Mouse (Mus musculus) midbrain, embryonic 14.5 days (tissue): ENCODE data around the gene Maml1. TPM values are rescaled to one million over a fixed set of nuclear protein-coding genes. Genes with fewer than 3 reads are reported as not detected.

ENCODE experiments used
- ATAC-seq: fragments of 200-750 bp; cut with Nextera tagmentation; 2 replicates; pipeline ENCODE4 v1.8.0; 2017; ENCODE audit warnings: moderate number of reproducible peaks, moderate library complexity; ENCODE audit not compliant: low FRiP score, low TSS enrichment
- DNase-seq: peaks from one replicate; pipeline ENCODE4 v3.0.0-alpha.2; 2015
- H3K27ac ChIP-seq: fragments of 300-500 bp; sonication (generic); replicated peaks from 2 replicates; pipeline ENCODE4 v1.5.1; 2014; ENCODE audit warnings: mild to moderate bottlenecking, low read depth, low read length, moderate library complexity
- H3K27me3 ChIP-seq: fragments of 300-500 bp; sonication (generic); 2 replicates; pipeline ENCODE4 v1.6.1; 2014; ENCODE audit warnings: low read length, control low read depth, mixed read lengths; ENCODE audit not compliant: control insufficient read depth, insufficient read depth
- H3K36me3 ChIP-seq: fragments of 300-500 bp; sonication (generic); 2 replicates; pipeline ENCODE4 v1.6.1; 2014; ENCODE audit warnings: low read length, control low read depth; ENCODE audit not compliant: control insufficient read depth, insufficient read depth
- H3K4me1 ChIP-seq: fragments of 300-500 bp; sonication (generic); 2 replicates; pipeline ENCODE4 v1.6.1; 2014; ENCODE audit warnings: mild to moderate bottlenecking, antibody characterized with exemption, low read length, control low read depth; ENCODE audit not compliant: control insufficient read depth, insufficient read depth
- H3K4me2 ChIP-seq: fragments of 300-500 bp; sonication (generic); 2 replicates; pipeline ENCODE4 v1.6.1; 2014; ENCODE audit warnings: mild to moderate bottlenecking, low read length, moderate library complexity
- H3K4me3 ChIP-seq: fragments of 300-500 bp; sonication (generic); replicated peaks from 2 replicates; pipeline ENCODE4 v1.5.1; 2014; ENCODE audit warnings: low read depth, low read length
- H3K9ac ChIP-seq: fragments of 300-500 bp; sonication (generic); replicated peaks from 2 replicates; pipeline ENCODE4 v1.6.1; 2014; ENCODE audit warnings: mild to moderate bottlenecking, low read length, moderate library complexity
- H3K9me3 ChIP-seq: fragments of 300-500 bp; sonication (generic); 2 replicates; pipeline ENCODE4 v1.6.1; 2016; ENCODE audit warnings: low read length, control low read depth, mixed read lengths; ENCODE audit not compliant: control insufficient read depth
- WGBS: fragments of 180-500 bp; shearing (Covaris S2); extraction: QIAGEN DNeasy Blood & Tissue Kit; methylation state at CpG from one replicate; pipeline ENCODE4 v1.1.7; 2014; 5-methylcytosine and 5-hydroxymethylcytosine counted together
- polyA plus RNA-seq: library from polyadenylated mRNA; unstranded; fragments of >200 nt; fragmentation: Nextera tagmentation; extraction: Ambion mirVana; gene quantifications from 2 replicates; pipeline ENCODE4 v1.2.1, GENCODE M21; 2014

The Maml1 gene
- polyA plus RNA-seq, 1 experiment from 2014 or later, result 5.6 TPM

DNA sequence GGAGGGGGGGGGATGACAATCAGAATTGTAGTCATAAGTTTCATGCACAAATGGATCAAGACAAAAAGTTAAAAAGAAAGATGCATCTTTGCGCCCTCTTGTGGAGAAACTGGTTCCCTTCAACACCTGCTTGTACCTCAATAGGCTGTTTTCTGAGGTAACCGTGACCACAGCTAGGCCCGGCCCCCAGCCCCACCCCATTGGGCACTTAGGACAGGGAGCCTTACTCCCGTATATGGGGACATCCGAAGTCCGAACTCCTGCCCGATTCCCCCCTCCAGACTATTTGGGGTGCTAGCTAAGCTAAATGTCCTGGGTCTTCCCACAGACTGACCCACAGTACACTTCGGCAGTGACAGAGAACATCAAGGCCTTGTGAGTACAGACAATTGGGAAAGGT lies 60.7 kb downstream of the Maml1 start:
- no peaks in the 10 kb centered on the region for H3K9me3 ChIP-seq
- DNase-seq (peak; percentile 88), ATAC-seq (no peak)
- no peak overlapping the region for H3K9ac ChIP-seq
- no peak overlapping the region for H3K4me3 ChIP-seq
- 18% methylated on average over 8 of the region's 8 CpGs for WGBS
- 0 out of 2 replicates have a peak, but pooled peaks cover 10% of the 10 kb centered on the region for H3K27me3 ChIP-seq
- H3K4me2 ChIP-seq, result no peak overlapping the region
- H3K27ac ChIP-seq, result no peak overlapping the region
- peaks cover 50% of the 10 kb centered on the region for H3K36me3 ChIP-seq
- peaks cover 28% of the 10 kb centered on the region for H3K4me1 ChIP-seq

DNA sequence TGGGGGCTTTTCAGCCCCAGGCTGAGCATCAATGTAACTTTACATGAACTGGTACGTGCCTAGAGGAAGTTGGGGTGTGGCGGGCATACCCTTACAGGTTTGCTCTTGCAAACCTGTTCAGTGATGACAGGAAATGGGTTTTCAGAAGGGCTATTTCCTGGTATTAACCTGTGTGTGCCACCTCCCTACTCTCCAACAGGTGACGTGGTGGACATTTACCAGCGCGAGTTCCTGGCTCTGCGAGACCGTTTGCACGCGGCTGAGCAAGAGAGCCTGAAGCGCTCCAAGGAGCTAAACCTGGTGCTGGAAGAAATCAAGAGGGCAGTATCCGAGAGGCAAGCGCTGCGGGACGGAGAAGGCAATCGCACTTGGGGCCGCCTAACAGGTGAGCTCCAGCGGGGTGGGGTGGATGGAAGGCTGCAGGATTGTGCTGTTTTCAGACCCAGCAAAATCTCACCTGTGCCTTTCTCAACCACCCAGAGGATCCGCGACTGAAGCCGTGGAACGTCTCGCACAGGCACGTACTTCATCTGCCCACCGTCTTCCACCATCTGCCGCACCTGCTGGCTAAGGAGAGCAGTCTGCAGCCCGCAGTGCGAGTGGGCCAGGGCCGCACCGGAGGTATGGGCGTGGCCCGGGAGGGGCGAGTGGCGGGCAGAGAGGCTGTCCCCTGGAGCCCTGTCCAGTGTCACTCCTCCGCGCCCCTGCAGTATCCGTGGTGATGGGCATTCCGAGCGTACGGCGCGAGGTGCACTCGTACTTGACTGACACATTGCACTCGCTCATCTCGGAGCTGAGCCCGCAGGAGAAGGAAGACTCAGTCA lies 61.4 kb downstream of the Maml1 start:
- peak overlapping the region; percentile 37; the same call in 1 of the 2 replicates for H3K4me2 ChIP-seq
- no peak overlapping the region for H3K27ac ChIP-seq
- peaks cover 27% of the 10 kb centered on the region for H3K4me1 ChIP-seq
- ATAC-seq (0 out of 2 replicates have a peak, but pooled peaks have one; percentile 29), DNase-seq (no peak)
- 24% methylated on average over 45 of the region's 45 CpGs for WGBS
- 0 out of 2 replicates have a peak, but pooled peaks cover 10% of the 10 kb centered on the region for H3K27me3 ChIP-seq
- no peaks in the 10 kb centered on the region for H3K9me3 ChIP-seq
- H3K9ac ChIP-seq, result no peak overlapping the region
- peak overlapping the region; percentile 10; the same call in 1 of the 2 replicates for H3K4me3 ChIP-seq
- H3K36me3 ChIP-seq, result peaks cover 50% of the 10 kb centered on the region

DNA sequence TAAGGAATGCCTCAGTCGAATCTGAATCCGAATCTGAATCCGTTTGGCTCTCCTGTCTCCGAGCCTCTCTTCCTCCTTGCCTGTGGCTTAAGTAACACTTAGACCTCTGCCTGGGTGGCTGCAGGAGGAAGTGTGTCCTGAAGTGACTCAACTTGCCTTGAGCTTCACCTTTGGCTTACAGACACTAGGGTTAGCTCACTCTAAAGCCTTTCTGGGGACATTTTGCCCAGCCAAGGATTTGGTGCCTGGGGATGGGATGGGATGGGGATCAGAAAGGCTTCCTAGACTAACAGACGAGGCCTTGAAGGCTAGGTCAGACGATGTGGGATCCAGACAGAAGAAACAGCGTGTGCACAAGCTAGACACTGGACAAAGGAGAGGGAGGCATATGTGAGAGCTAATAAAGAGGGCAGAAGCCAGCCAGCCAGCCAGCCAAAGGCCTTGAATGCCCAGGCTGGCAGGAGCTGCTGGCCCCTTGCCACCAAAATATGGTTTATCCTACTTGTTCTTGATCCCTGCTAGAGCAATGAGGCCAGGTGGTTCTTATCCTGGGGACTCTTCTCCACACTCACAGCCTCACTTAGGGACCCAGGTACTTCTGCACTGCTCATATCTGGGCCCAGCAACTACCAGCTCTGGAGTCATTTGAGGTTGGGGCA lies 62.7 kb downstream of the Maml1 start:
- ATAC-seq (no peak), DNase-seq (no peak)
- peaks cover 38% of the 10 kb centered on the region for H3K36me3 ChIP-seq
- H3K4me2 ChIP-seq, result no peak overlapping the region
- no peak overlapping the region for H3K4me3 ChIP-seq
- peaks cover 26% of the 10 kb centered on the region for H3K4me1 ChIP-seq
- H3K9ac ChIP-seq, result no peak overlapping the region; the same call in 1 of the 2 replicates
- no peak overlapping the region for H3K27ac ChIP-seq
- no peaks in the 10 kb centered on the region for H3K9me3 ChIP-seq
- 43% methylated on average over 7 of the region's 7 CpGs for WGBS
- 0 out of 2 replicates have a peak, but pooled peaks cover 10% of the 10 kb centered on the region for H3K27me3 ChIP-seq

DNA sequence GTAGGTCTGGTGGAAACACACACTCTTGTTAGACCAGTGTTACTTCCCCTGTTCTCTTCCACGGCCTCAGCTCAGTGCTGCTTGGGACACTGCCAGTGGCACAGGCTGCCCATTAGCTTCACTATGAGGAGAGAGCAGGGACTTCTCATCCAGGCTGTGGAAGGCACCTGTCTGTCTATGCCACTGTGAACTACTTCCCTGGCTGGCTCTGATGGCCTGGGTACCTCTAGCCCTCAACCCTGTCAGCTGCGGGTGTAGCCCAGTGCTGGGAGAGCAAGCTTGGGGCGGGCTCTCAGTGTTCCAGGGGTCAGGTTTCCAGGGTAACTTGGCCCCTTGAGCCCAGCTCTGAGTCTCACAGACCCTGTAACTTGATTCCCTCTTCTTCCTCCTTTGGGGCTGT lies 63.3 kb downstream of the Maml1 start:
- ATAC-seq (no peak), DNase-seq (no peak)
- H3K9me3 ChIP-seq, result no peaks in the 10 kb centered on the region
- H3K27me3 ChIP-seq, result 0 out of 2 replicates have a peak, but pooled peaks cover 10% of the 10 kb centered on the region
- 28% methylated on average over 3 of the region's 3 CpGs for WGBS
- no peak overlapping the region for H3K4me3 ChIP-seq
- peaks cover 32% of the 10 kb centered on the region for H3K36me3 ChIP-seq
- no peak overlapping the region for H3K27ac ChIP-seq
- H3K4me1 ChIP-seq, result peaks cover 30% of the 10 kb centered on the region
- H3K9ac ChIP-seq, result no peak overlapping the region; the same call in 1 of the 2 replicates
- no peak overlapping the region for H3K4me2 ChIP-seq

DNA sequence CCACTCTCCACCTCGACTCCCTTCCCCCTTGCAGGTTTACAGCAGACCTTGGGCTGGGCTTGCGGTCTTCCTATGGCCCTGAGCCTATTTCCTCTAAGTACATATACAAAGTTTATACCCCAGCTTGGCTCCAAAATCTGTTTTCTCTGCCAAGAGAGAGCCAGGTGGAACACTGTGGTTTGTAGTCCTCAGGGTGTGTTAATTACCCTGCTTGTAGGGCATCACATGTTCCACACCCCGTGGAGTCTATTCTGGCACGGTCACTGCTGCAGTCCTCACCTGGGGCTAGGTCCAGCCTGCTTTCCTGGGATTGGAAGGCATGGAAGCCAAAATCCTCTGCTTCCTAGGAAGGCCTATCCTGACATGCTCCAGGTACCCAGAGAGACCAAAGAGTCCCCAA lies 64.4 kb downstream of the Maml1 start:
- no peak overlapping the region for H3K27ac ChIP-seq
- peaks cover 40% of the 10 kb centered on the region for H3K4me1 ChIP-seq
- WGBS, result 90% methylated on average over 4 of the region's 4 CpGs
- H3K9ac ChIP-seq, result no peak overlapping the region
- no peaks in the 10 kb centered on the region for H3K9me3 ChIP-seq
- no peak overlapping the region for H3K4me3 ChIP-seq
- DNase-seq (no peak), ATAC-seq (no peak)
- H3K27me3 ChIP-seq, result 0 out of 2 replicates have a peak, but pooled peaks cover 10% of the 10 kb centered on the region
- H3K4me2 ChIP-seq, result no peak overlapping the region
- peaks cover 21% of the 10 kb centered on the region for H3K36me3 ChIP-seq

DNA sequence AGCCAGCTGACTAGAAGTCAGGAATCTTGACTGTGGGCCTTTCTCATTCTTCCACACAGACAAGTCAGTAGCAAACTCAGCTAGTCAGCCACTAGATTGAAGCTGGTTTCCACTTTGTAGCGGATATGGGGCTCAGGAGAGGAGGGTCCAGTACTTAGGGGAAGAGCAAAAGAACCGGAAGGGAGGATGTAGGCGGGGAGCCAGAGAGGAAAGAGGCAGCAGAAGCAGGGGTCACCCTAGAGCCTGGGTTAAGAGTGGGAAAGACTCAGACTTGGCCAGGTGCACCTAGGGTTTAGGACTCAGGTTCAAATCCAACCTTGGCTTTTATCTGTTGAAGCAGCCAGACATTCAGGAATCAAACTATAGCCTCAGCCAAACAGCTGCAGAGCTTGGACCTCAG lies 64.9 kb downstream of the Maml1 start:
- no peak for DNase-seq
- peak overlapping the region; percentile 92 for H3K4me2 ChIP-seq
- peak overlapping the region; percentile 73; the same call in 1 of the 2 replicates for H3K4me3 ChIP-seq
- H3K4me1 ChIP-seq, result peaks cover 44% of the 10 kb centered on the region
- peak overlapping the region; percentile 100; the same call in 1 of the 2 replicates for H3K9ac ChIP-seq
- WGBS, result 86% methylated on average over 3 of the region's 3 CpGs
- H3K9me3 ChIP-seq, result no peaks in the 10 kb centered on the region
- ATAC-seq, result no peak
- 0 out of 2 replicates have a peak, but pooled peaks cover 10% of the 10 kb centered on the region for H3K27me3 ChIP-seq
- peaks cover 16% of the 10 kb centered on the region for H3K36me3 ChIP-seq
- no peak overlapping the region for H3K27ac ChIP-seq

DNA sequence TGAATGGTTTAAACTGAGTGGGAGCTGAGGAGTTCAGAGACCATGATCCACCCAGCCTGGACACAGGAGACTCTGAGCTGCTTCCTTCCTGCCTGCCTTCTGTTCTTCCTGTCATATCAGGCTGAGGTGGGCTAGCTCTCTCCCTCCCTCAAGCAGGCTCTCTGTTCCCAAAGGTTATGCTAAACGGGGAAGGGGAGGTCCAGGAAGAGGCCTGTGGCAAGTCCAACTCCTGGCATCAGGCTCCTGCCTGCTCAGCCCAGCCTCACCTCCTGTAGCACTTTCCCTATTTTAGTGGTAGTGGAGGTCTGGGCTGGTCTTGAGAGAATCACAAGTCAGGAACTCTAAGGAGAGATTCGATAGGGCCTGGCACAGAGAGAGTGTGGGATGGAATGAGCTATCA lies 65.7 kb downstream of the Maml1 start:
- no peak for DNase-seq
- Histone ChIP-seq H3K4me1 (peaks cover 44% of the 10 kb centered on the region), H3K9ac (peak overlapping the region; percentile 100), H3K36me3 (peaks cover 9% of the 10 kb centered on the region), H3K27ac (peak overlapping the region; percentile 96), H3K9me3 (no peaks in the 10 kb centered on the region), H3K4me2 (peak overlapping the region; percentile 92), H3K4me3 (peak overlapping the region; percentile 73), H3K27me3 (0 out of 2 replicates have a peak, but pooled peaks cover 10% of the 10 kb centered on the region)
- 41% methylated on average over 2 of the region's 2 CpGs for WGBS
- ATAC-seq, result no peak

DNA sequence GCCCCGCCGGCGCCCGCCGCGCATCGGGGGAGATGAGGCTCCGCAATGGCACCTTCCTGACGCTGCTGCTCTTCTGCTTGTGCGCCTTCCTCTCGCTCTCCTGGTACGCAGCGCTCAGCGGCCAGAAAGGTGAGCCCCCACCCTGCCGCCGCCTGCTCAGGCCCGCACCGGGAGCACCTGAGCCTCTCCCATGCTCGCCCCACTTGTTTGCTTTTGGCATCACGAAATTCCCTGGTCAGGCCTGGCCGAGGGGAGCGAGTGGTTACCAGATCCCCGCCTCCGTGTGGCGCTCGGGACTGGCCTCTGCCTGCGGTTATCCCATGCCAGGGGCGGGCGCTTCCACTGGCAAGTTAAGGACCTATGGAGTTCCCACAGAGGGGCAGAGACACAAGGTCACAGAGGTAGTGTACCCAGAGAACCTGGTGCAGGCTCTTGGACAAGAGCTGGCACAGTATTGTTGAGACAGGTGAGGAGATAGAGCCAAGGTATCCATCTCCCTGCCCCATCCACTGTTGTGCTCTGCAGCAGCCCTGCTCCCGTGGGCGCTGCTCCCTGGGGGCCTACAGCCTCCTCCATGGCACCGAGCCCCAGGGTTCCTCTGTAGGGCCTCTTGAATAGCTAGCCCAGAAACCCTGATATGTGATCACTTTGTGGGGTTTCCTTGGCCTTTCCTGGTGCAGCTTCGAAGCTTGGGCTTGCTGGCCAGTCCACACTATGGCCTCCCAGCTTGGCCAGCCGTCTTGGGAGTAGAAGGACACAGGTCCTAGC lies 66.3 kb downstream of the Maml1 start:
- 4% methylated on average over 34 of the region's 34 CpGs for WGBS
- peak; percentile 66 for DNase-seq
- Histone ChIP-seq H3K4me3 (peak overlapping the region; percentile 73), H3K27ac (peak overlapping the region; percentile 96), H3K4me1 (peaks cover 41% of the 10 kb centered on the region), H3K9ac (peak overlapping the region; percentile 100), H3K9me3 (no peaks in the 10 kb centered on the region), H3K4me2 (peak overlapping the region; percentile 92), H3K36me3 (peaks cover 6% of the 10 kb centered on the region), H3K27me3 (0 out of 2 replicates have a peak, but pooled peaks cover 9% of the 10 kb centered on the region)
- ATAC-seq, result peak; percentile 21; the same call in 1 of the 2 replicates
